Mouse (Mus musculus): ENCODE results near the gene Farsb. TPM values are rescaled to one million over a fixed set of nuclear protein-coding genes. Genes with fewer than 3 reads are reported as not detected.

Gene Farsb
- total and polyA plus RNA-seq, 2 experiments from 2014 or later, result 90.0 to 138 TPM

GRCm38 (mm10) chr1:78433472-78433871, 55.2 kb downstream of the Farsb start:
- no peaks in the 10 kb centered on the region for H3K36me3 ChIP-seq (ENCODE audit: insufficient read depth, low read length)
- H3K4me2 ChIP-seq (ENCODE audit: low read depth, low read length, poor library complexity, severe bottlenecking), result no peak overlapping the region
- no peak for DNase-seq (ENCODE audit: low spot score)
- no peaks in the 10 kb centered on the region for H3K27me3 ChIP-seq (ENCODE audit: insufficient read depth, low read length)
- no peaks in the 10 kb centered on the region for H3K4me1 ChIP-seq (ENCODE audit: insufficient read depth, low read length)
- WGBS, result 95% methylated on average over 9 of the region's 9 CpGs
- ATAC-seq (ENCODE audit: low FRiP score), result no peak
- H3K4me3 ChIP-seq (ENCODE audit: low read depth, low read length), result no peak overlapping the region
- no peak overlapping the region for H3K9ac ChIP-seq (replicated peaks; ENCODE audit: low read length, poor library complexity, severe bottlenecking)
- no peaks in the 10 kb centered on the region for H3K9me3 ChIP-seq (ENCODE audit: low read length)
- no peak for TF ChIP-seq CTCF (IDR thresholded peaks at IDR 0.05)
- no peak overlapping the region for H3K27ac ChIP-seq (ENCODE audit: low read depth, low read length)

GRCm38 (mm10) chr1:78428851-78429250, 59.8 kb downstream of the Farsb start:
- no peak for TF ChIP-seq CTCF (IDR thresholded peaks at IDR 0.05)
- no peak for ATAC-seq (ENCODE audit: low FRiP score)
- Histone ChIP-seq H3K27me3 (ENCODE audit: insufficient read depth, low read length) (no peaks in the 10 kb centered on the region), H3K27ac (ENCODE audit: low read depth, low read length) (no peak overlapping the region), H3K9ac (replicated peaks; ENCODE audit: low read length, poor library complexity, severe bottlenecking) (no peak overlapping the region), H3K4me2 (ENCODE audit: low read depth, low read length, poor library complexity, severe bottlenecking) (no peak overlapping the region), H3K4me1 (ENCODE audit: insufficient read depth, low read length) (no peaks in the 10 kb centered on the region), H3K4me3 (ENCODE audit: low read depth, low read length) (no peak overlapping the region), H3K36me3 (ENCODE audit: insufficient read depth, low read length) (no peaks in the 10 kb centered on the region), H3K9me3 (ENCODE audit: low read length) (no peaks in the 10 kb centered on the region)
- DNase-seq (ENCODE audit: low spot score), result peak; percentile 28
- WGBS, result 30% methylated on average over 11 of the region's 11 CpGs

GRCm38 (mm10) chr1:78426841-78427240, 61.9 kb downstream of the Farsb start:
- no peak overlapping the region for H3K4me3 ChIP-seq (ENCODE audit: low read depth, low read length)
- no peak for ATAC-seq (ENCODE audit: low FRiP score)
- WGBS, result 56% methylated on average over 3 of the region's 3 CpGs
- H3K27me3 ChIP-seq (ENCODE audit: insufficient read depth, low read length), result no peaks in the 10 kb centered on the region
- no peak overlapping the region for H3K9ac ChIP-seq (replicated peaks; ENCODE audit: low read length, poor library complexity, severe bottlenecking)
- DNase-seq (ENCODE audit: low spot score), result no peak
- H3K36me3 ChIP-seq (ENCODE audit: insufficient read depth, low read length), result peaks cover 8% of the 10 kb centered on the region; the same call in 1 of the 2 replicates
- no peaks in the 10 kb centered on the region for H3K4me1 ChIP-seq (ENCODE audit: insufficient read depth, low read length)
- H3K9me3 ChIP-seq (ENCODE audit: low read length), result no peaks in the 10 kb centered on the region
- no peak overlapping the region for H3K27ac ChIP-seq (ENCODE audit: low read depth, low read length)
- TF ChIP-seq CTCF (IDR thresholded peaks at IDR 0.05), result no peak
- H3K4me2 ChIP-seq (ENCODE audit: low read depth, low read length, poor library complexity, severe bottlenecking), result no peak overlapping the region

GRCm38 (mm10) chr1:78425793-78426700, 62.6 kb downstream of the Farsb start:
- Histone ChIP-seq H3K27me3 (ENCODE audit: insufficient read depth, low read length) (no peaks in the 10 kb centered on the region), H3K9ac (replicated peaks; ENCODE audit: low read length, poor library complexity, severe bottlenecking) (no peak overlapping the region; the same call in 1 of the 2 replicates), H3K4me1 (ENCODE audit: insufficient read depth, low read length) (no peaks in the 10 kb centered on the region), H3K4me2 (ENCODE audit: low read depth, low read length, poor library complexity, severe bottlenecking) (no peak overlapping the region), H3K9me3 (ENCODE audit: low read length) (no peaks in the 10 kb centered on the region), H3K4me3 (ENCODE audit: low read depth, low read length) (no peak overlapping the region), H3K27ac (ENCODE audit: low read depth, low read length) (peak overlapping the region; percentile 27; the same call in 1 of the 2 replicates), H3K36me3 (ENCODE audit: insufficient read depth, low read length) (peaks cover 10% of the 10 kb centered on the region; the same call in 1 of the 2 replicates)
- DNase-seq (ENCODE audit: low spot score) (no peak), ATAC-seq (ENCODE audit: low FRiP score) (no peak)
- WGBS, result 65% methylated on average over 7 of the region's 7 CpGs
- no peak for TF ChIP-seq CTCF (IDR thresholded peaks at IDR 0.05)

- Histone ChIP-seq H3K27ac (ENCODE audit: low read depth, low read length) (peak overlapping the region; percentile 27; the same call in 1 of the 2 replicates), H3K4me1 (ENCODE audit: insufficient read depth, low read length) (no peaks in the 10 kb centered on the region), H3K27me3 (ENCODE audit: insufficient read depth, low read length) (no peaks in the 10 kb centered on the region), H3K4me3 (ENCODE audit: low read depth, low read length) (no peak overlapping the region), H3K4me2 (ENCODE audit: low read depth, low read length, poor library complexity, severe bottlenecking) (no peak overlapping the region), H3K9me3 (ENCODE audit: low read length) (no peaks in the 10 kb centered on the region), H3K9ac (replicated peaks; ENCODE audit: low read length, poor library complexity, severe bottlenecking) (no peak overlapping the region), H3K36me3 (ENCODE audit: insufficient read depth, low read length) (peaks cover 14% of the 10 kb centered on the region; the same call in 1 of the 2 replicates)
- DNase-seq (ENCODE audit: low spot score) (no peak), ATAC-seq (ENCODE audit: low FRiP score) (no peak)
- WGBS, result 77% methylated on average over 7 of the region's 7 CpGs
- TF ChIP-seq CTCF (IDR thresholded peaks at IDR 0.05), result no peak
Measured at GRCm38 (mm10) chr1:78425309-78425708, 63.4 kb downstream of the Farsb start.

- no peak overlapping the region for H3K9ac ChIP-seq (replicated peaks; ENCODE audit: low read length, poor library complexity, severe bottlenecking)
- DNase-seq (ENCODE audit: low spot score), result no peak
Measured at GRCm38 (mm10) chr1:78424848-78425247, 63.8 kb downstream of the Farsb start.

More at GRCm38 (mm10) chr1:78424848-78425247, 63.8 kb downstream of the Farsb start:
- Histone ChIP-seq H3K36me3 (ENCODE audit: insufficient read depth, low read length) (peaks cover 14% of the 10 kb centered on the region; the same call in 1 of the 2 replicates), H3K4me1 (ENCODE audit: insufficient read depth, low read length) (no peaks in the 10 kb centered on the region), H3K4me3 (ENCODE audit: low read depth, low read length) (no peak overlapping the region), H3K27ac (ENCODE audit: low read depth, low read length) (no peak overlapping the region), H3K9me3 (ENCODE audit: low read length) (no peaks in the 10 kb centered on the region), H3K4me2 (ENCODE audit: low read depth, low read length, poor library complexity, severe bottlenecking) (no peak overlapping the region), H3K27me3 (ENCODE audit: insufficient read depth, low read length) (no peaks in the 10 kb centered on the region)
- WGBS, result 87% methylated on average over 4 of the region's 4 CpGs
- no peak for ATAC-seq (ENCODE audit: low FRiP score)
- TF ChIP-seq CTCF (IDR thresholded peaks at IDR 0.05), result no peak
